Mouse (Mus musculus) CH12.LX (cell line): ENCODE measurements around the gene Traf3ip2. TPM values are rescaled to one million over a fixed set of nuclear protein-coding genes. Genes with fewer than 3 reads are reported as not detected.

Experiments used
- DNase-seq: peaks from one replicate; pipeline ENCODE4 v3.0.0-alpha.2; 2013; ENCODE audit errors: extremely low read depth
- H3K27ac ChIP-seq: 2 replicates; pipeline ENCODE4 v1.5.1; 2012; ENCODE audit warnings: low read depth, mild to moderate bottlenecking, control low read depth, moderate library complexity; ENCODE audit not compliant: insufficient read depth
- H3K27me3 ChIP-seq: replicated peaks from 2 replicates; pipeline ENCODE3; 2012; ENCODE audit warnings: inconsistent platforms
- H3K36me3 ChIP-seq, 2 experiments: replicated peaks in 1 of 2; 2 replicates each; pipeline versions ENCODE3 to v1.6.1; 2012; ENCODE audit warnings: inconsistent platforms in 1 of 2, low read length in 1 of 2, mild to moderate bottlenecking in 1 of 2, mixed read lengths in 1 of 2, moderate library complexity in 1 of 2; ENCODE audit not compliant: control insufficient read depth in 1 of 2, insufficient read depth in 1 of 2
- H3K4me1 ChIP-seq, 2 experiments: 2 replicates each; pipeline ENCODE4 v1.6.1; 2012; ENCODE audit warnings: inconsistent platforms in 1 of 2, moderate library complexity in 1 of 2; ENCODE audit not compliant: insufficient read depth in 2 of 2, control insufficient read depth in 1 of 2
- H3K4me2 ChIP-seq: 2 replicates; pipeline ENCODE4 v1.6.1; 2012; ENCODE audit warnings: low read depth, mild to moderate bottlenecking, control low read depth; ENCODE audit not compliant: poor library complexity, insufficient read depth, severe bottlenecking
- H3K4me3 ChIP-seq, 3 experiments: fragments of 150-350 bp in 1 of 3; sonication (generic) in 1 of 3; replicated peaks in 1 of 3; 2 replicates each; pipeline versions ENCODE3 to v1.5.1; 2011 to 2012; ENCODE audit warnings: low read depth in 2 of 3, low read length in 2 of 3, mild to moderate bottlenecking in 2 of 3, moderate library complexity in 2 of 3, control low read depth in 1 of 3, improper control_type of control experiment in 1 of 3, inconsistent platforms in 1 of 3, mixed read lengths in 1 of 3; ENCODE audit not compliant: poor library complexity in 1 of 3
- H3K79me2 ChIP-seq: replicated peaks from 2 replicates; pipeline ENCODE4 v1.6.1; 2012; ENCODE audit warnings: mild to moderate bottlenecking, moderate library complexity; ENCODE audit not compliant: control insufficient read depth, poor library complexity, insufficient read depth, severe bottlenecking; ENCODE audit errors: extremely low read depth
- H3K9ac ChIP-seq: 2 replicates; pipeline ENCODE4 v1.6.1; 2012; ENCODE audit warnings: low read depth, mild to moderate bottlenecking, control low read depth, moderate library complexity; ENCODE audit not compliant: insufficient read depth
- H3K9me3 ChIP-seq: replicated peaks from 2 replicates; pipeline ENCODE3; 2012; ENCODE audit warnings: low read length, inconsistent platforms, mixed read lengths
- CHD1 ChIP-seq: IDR thresholded peaks from 2 replicates; pipeline ENCODE4 v1.6.1; 2012; ENCODE audit warnings: low read depth, low read length, improper control_type of control experiment, inconsistent platforms
- CHD2 ChIP-seq: IDR thresholded peaks from 2 replicates; pipeline ENCODE4 v1.6.1; 2011; ENCODE audit warnings: low read length, improper control_type of control experiment
- CTCF ChIP-seq, 2 experiments: IDR thresholded peaks in 1 of 2; conservative IDR thresholded peaks in 1 of 2; 2 replicates each; pipeline ENCODE4 v1.5.1; 2011 to 2012; ENCODE audit warnings: low read depth in 2 of 2, low read length in 2 of 2, improper control_type of control experiment in 1 of 2, inconsistent platforms in 1 of 2, mild to moderate bottlenecking in 1 of 2, moderate library complexity in 1 of 2
- ELF1 ChIP-seq: IDR thresholded peaks from 2 replicates; pipeline ENCODE4 v1.6.1; 2014; ENCODE audit warnings: low read depth, mild to moderate bottlenecking, inconsistent platforms, low read length, improper control_type of control experiment
- EP300 ChIP-seq: IDR thresholded peaks from 2 replicates; pipeline ENCODE4 v1.6.1; 2011; ENCODE audit warnings: low read length, improper control_type of control experiment
- ETS1 ChIP-seq: conservative IDR thresholded peaks from 2 replicates; pipeline ENCODE4 v1.6.1; 2012; ENCODE audit warnings: low read depth, mild to moderate bottlenecking, inconsistent platforms, low read length, improper control_type of control experiment, moderate library complexity
- HCFC1 ChIP-seq: IDR thresholded peaks from 2 replicates; pipeline ENCODE4 v1.6.1; 2012; ENCODE audit warnings: low read depth, mild to moderate bottlenecking, inconsistent platforms, low read length, improper control_type of control experiment
- IRF4 ChIP-seq: IDR thresholded peaks from 2 replicates; pipeline ENCODE4 v1.6.1; 2014; ENCODE audit warnings: low read depth, mild to moderate bottlenecking, inconsistent platforms, low read length, improper control_type of control experiment
- JUN ChIP-seq: IDR thresholded peaks from 2 replicates; pipeline ENCODE4 v1.6.1; 2011; ENCODE audit warnings: low read depth, mild to moderate bottlenecking, low read length, improper control_type of control experiment, moderate library complexity; ENCODE audit not compliant: insufficient read depth
- JUND ChIP-seq: conservative IDR thresholded peaks from 2 replicates; pipeline ENCODE4 v1.6.1; 2011; ENCODE audit warnings: low read depth, low read length, improper control_type of control experiment
- KAT2A ChIP-seq: IDR thresholded peaks from 2 replicates; pipeline ENCODE4 v1.6.1; 2012; ENCODE audit warnings: low read length, improper control_type of control experiment, inconsistent platforms; ENCODE audit not compliant: insufficient replicate concordance
- MAFK ChIP-seq: IDR thresholded peaks from 2 replicates; pipeline ENCODE4 v1.6.1; 2011; ENCODE audit warnings: low read length, improper control_type of control experiment; ENCODE audit not compliant: insufficient replicate concordance
- MAZ ChIP-seq: IDR thresholded peaks from 2 replicates; pipeline ENCODE4 v1.6.1; 2012; ENCODE audit warnings: low read depth, mild to moderate bottlenecking, inconsistent platforms, low read length, improper control_type of control experiment, moderate library complexity
- MXI1 ChIP-seq: IDR thresholded peaks from 2 replicates; pipeline ENCODE4 v1.6.1; 2011; ENCODE audit warnings: mild to moderate bottlenecking, low read depth, low read length, improper control_type of control experiment
- MYC ChIP-seq: IDR thresholded peaks from 2 replicates; pipeline ENCODE4 v1.6.1; 2011; ENCODE audit warnings: low read depth, mild to moderate bottlenecking, improper control_type of control experiment, low read length
- NELFE ChIP-seq: IDR thresholded peaks from 2 replicates; pipeline ENCODE4 v1.6.1; 2011; ENCODE audit warnings: low read depth, low read length, improper control_type of control experiment
- POLR2A ChIP-seq: IDR thresholded peaks from 2 replicates; pipeline ENCODE4 v1.6.1; 2011; ENCODE audit warnings: low read depth, mild to moderate bottlenecking, improper control_type of control experiment, low read length
- POLR2AphosphoS2 ChIP-seq: IDR thresholded peaks from 2 replicates; pipeline ENCODE4 v1.6.1; 2011; ENCODE audit warnings: low read depth, low read length, improper control_type of control experiment
- RAD21 ChIP-seq: IDR thresholded peaks from 2 replicates; pipeline ENCODE4 v1.6.1; 2011; ENCODE audit warnings: low read depth, mild to moderate bottlenecking, low read length, improper control_type of control experiment, moderate library complexity
- RCOR1 ChIP-seq: conservative IDR thresholded peaks from 2 replicates; pipeline ENCODE4 v1.6.1; 2012; ENCODE audit warnings: low read depth, mild to moderate bottlenecking, inconsistent platforms, low read length, improper control_type of control experiment
- SIN3A ChIP-seq: IDR thresholded peaks from 2 replicates; pipeline ENCODE4 v1.6.1; 2012; ENCODE audit warnings: low read length, improper control_type of control experiment, inconsistent platforms
- TBP ChIP-seq: conservative IDR thresholded peaks from 2 replicates; pipeline ENCODE4 v1.6.1; 2011; ENCODE audit warnings: low read depth, low read length, improper control_type of control experiment
- TCF12 ChIP-seq: IDR thresholded peaks from 2 replicates; pipeline ENCODE4 v1.6.1; 2014; ENCODE audit warnings: low read depth, mild to moderate bottlenecking, inconsistent platforms, low read length, improper control_type of control experiment
- USF1 ChIP-seq: IDR thresholded peaks from 2 replicates; pipeline ENCODE4 v1.6.1; 2014; ENCODE audit warnings: low read depth, mild to moderate bottlenecking, inconsistent platforms, low read length, improper control_type of control experiment
- USF2 ChIP-seq: conservative IDR thresholded peaks from 2 replicates; pipeline ENCODE4 v1.6.1; 2011; ENCODE audit warnings: low read depth, low read length, improper control_type of control experiment
- ZC3H11A ChIP-seq: IDR thresholded peaks from 2 replicates; pipeline ENCODE4 v1.6.1; 2012; ENCODE audit warnings: low read depth, mild to moderate bottlenecking, inconsistent platforms, low read length, improper control_type of control experiment
- ZMIZ1 ChIP-seq: IDR thresholded peaks from 2 replicates; pipeline ENCODE4 v1.6.1; 2012; ENCODE audit warnings: low read depth, mild to moderate bottlenecking, inconsistent platforms, low read length, improper control_type of control experiment
- ZNF384 ChIP-seq: IDR thresholded peaks from 2 replicates; pipeline ENCODE4 v1.6.1; 2012; ENCODE audit warnings: low read depth, low read length, improper control_type of control experiment, inconsistent platforms
- dilution Hi-C: fragments of 300-500 bp; cut with MboI; formaldehyde crosslinking; loops from 2 replicates; pipeline ENCODE4 v1.14.3; 2020; ENCODE audit warnings: low sequenced_read_pairs; ENCODE audit not compliant: extremely low pct_unique_long_range_greater_than_20kb, extremely low pct_ligation_motif_present
- in situ Hi-C: fragments of 300-500 bp; cut with MboI; formaldehyde crosslinking; loops from 3 replicates; pipeline ENCODE4 v1.14.3; 2019; ENCODE audit warnings: low sequenced_read_pairs, low pct_ligation_motif_present, low pct_unique_long_range_greater_than_20kb, mixed read lengths
- polyA plus RNA-seq: library from polyadenylated mRNA; unstranded; fragments of >175 nt; gene quantifications from 2 replicates; pipeline ENCODE4 v1.2.1, GENCODE M21; 2012; ENCODE audit warnings: low read depth; ENCODE audit not compliant: insufficient read length
- total RNA-seq, 2 experiments: library from RNA; depleted of rRNA; stranded (reverse); fragments of 300-350 nt in 1 of 2; fragments of >200 nt in 1 of 2; gene quantifications; 2 replicates each; pipeline ENCODE4 v1.2.3; 2012 to 2014

Gene Traf3ip2
- total and polyA plus RNA-seq, 3 experiments, result 9.2 to 23.4 (median 15.6) TPM

DNA sequence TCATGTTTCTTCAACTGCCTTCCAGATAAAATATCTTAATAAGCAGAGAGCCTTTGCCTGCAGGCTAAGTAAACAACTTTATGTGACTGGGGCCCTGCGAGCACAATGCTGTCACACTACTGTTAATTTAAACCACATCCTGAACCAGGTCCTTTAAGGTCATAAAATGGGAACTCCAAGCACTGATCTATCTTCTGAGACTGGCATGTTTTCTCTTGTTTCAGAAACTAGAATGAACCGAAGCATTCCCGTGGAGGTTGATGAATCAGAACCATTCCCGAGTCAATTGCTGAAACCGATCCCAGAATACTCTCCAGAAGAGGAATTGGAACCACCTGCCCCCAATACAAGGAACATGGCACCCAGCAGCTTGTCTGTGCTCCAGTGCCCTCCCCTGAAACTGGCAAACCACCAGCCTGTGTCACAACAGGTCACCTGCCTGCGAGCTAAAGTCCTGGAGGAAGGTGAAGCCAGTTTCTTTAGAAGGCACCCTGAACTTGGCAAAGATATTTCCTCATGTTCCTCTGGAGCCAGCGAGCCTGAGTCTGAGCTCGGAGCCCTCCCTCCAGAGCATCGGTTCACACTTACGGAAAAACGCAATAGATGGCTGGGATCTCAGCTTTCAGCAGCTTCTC lies 13.0 kb downstream of the Traf3ip2 start:
- Histone ChIP-seq H3K27ac (no peak overlapping the region), H3K4me1 (no peaks in the 10 kb centered on the region), H3K4me2 (no peak overlapping the region), H3K4me3 (no peak overlapping the region), H3K36me3 (peaks cover 49 to 98% of the 10 kb centered on the region in 2 experiments), H3K27me3 (no peaks in the 10 kb centered on the region), H3K79me2 (no peaks in the 10 kb centered on the region; the same call in 1 of the 2 replicates), H3K9ac (no peak overlapping the region), H3K9me3 (no peaks in the 10 kb centered on the region)
- in situ Hi-C loops, result no loop called here
- TF ChIP-seq SIN3A (no peak), ZC3H11A (no peak), POLR2AphosphoS2 (no peak), HCFC1 (no peak), MXI1 (no peak), CHD2 (no peak), ELF1 (no peak), RCOR1 (no peak), CTCF (conservative IDR thresholded peaks at IDR 0.05 in 1 of 2, IDR thresholded peaks at IDR 0.05 in 1 of 2; ENCODE audit: low read depth in 2 of 2, low read length in 2 of 2) (no peak), ZNF384 (no peak), POLR2A (no peak), CHD1 (no peak), USF2 (no peak), IRF4 (no peak), MAFK (no peak)
- DNase-seq, result no peak
- dilution Hi-C loops, result no loop called here

DNA sequence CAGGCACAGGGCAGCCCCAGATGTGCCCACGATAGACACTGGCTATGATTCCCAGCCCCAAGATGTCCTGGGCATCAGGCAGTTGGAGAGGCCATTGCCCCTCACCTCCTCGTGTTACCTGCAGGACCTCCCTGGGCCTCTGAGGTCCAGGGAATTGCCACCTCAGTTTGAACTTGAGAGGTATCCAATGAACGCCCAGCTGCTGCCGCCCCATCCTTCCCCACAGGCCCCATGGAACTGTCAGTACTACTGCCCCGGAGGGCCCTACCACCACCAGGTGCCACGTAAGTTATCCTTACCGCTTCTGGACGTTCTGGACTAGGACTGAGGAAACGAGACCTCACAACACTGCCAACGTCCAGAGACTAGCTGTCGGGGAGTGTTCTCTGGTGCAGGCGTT lies 13.6 kb downstream of the Traf3ip2 start:
- Histone ChIP-seq H3K4me3 (no peak overlapping the region), H3K9ac (no peak overlapping the region), H3K4me1 (no peaks in the 10 kb centered on the region), H3K27ac (no peak overlapping the region), H3K79me2 (no peaks in the 10 kb centered on the region; the same call in 1 of the 2 replicates), H3K9me3 (no peaks in the 10 kb centered on the region), H3K4me2 (no peak overlapping the region), H3K36me3 (peaks cover 49 to 98% of the 10 kb centered on the region in 2 experiments)
- dilution Hi-C loops, result no loop called here
- in situ Hi-C loops, result no loop called here
- no peak for DNase-seq
- TF ChIP-seq HCFC1, result no peak
- no peak for TF ChIP-seq MXI1
- TF ChIP-seq ZMIZ1, result no peak
- TF ChIP-seq USF1, result no peak
- TF ChIP-seq JUN, result no peak
- no peak for TF ChIP-seq JUND
- no peak for TF ChIP-seq ZC3H11A
- no peak for TF ChIP-seq ETS1
- no peak for TF ChIP-seq MYC
- no peak for TF ChIP-seq MAZ
- no peak for TF ChIP-seq ELF1
- TF ChIP-seq RAD21, result no peak
- no peak for TF ChIP-seq EP300
- no peak for TF ChIP-seq KAT2A
- no peak for TF ChIP-seq CTCF (conservative IDR thresholded peaks at IDR 0.05 in 1 of 2, IDR thresholded peaks at IDR 0.05 in 1 of 2; ENCODE audit: low read depth in 2 of 2, low read length in 2 of 2)
- no peak for TF ChIP-seq TCF12
- no peak for TF ChIP-seq RCOR1
- TF ChIP-seq ZNF384, result no peak
- TF ChIP-seq NELFE, result no peak
- no peak for TF ChIP-seq TBP
- TF ChIP-seq, all 38 proteins: peak for 0
- H3K27me3 ChIP-seq, result no peaks in the 10 kb centered on the region
